Mouse (Mus musculus): Measurements from ENCODE around the gene Msrb3. TPM values are rescaled to one million over a fixed set of nuclear protein-coding genes. Genes with fewer than 3 reads are reported as not detected.
"Not testable (repeated sequence)": the region's sequence is repeated elsewhere in the genome, so short reads cannot be mapped to it uniquely, and the experiment has no call there.

The Msrb3 gene
- polyA plus RNA-seq, 1 experiment from 2014 or later, result 41.0 TPM

GRCm38 (mm10) chr10:120760679-120761078, 138.2 kb downstream of the Msrb3 start:
- 26% methylated on average over 12 of the region's 12 CpGs for WGBS
- no peak for ATAC-seq (ENCODE audit: insufficient number of reproducible peaks, insufficient read depth, low FRiP score, low read depth)
- Histone ChIP-seq H3K9me3 (ENCODE audit: control insufficient read depth, low read length) (no peaks in the 10 kb centered on the region), H3K36me3 (ENCODE audit: control insufficient read depth, insufficient read depth, low read length) (no peaks in the 10 kb centered on the region), H3K27me3 (ENCODE audit: control insufficient read depth, insufficient read depth, low read length) (no peaks in the 10 kb centered on the region), H3K4me1 (ENCODE audit: control insufficient read depth in 2 of 2, insufficient read depth in 2 of 2, low read length in 2 of 2) (peaks cover 19 to 21% of the 10 kb centered on the region in 2 experiments), H3K4me2 (ENCODE audit: low read length) (peak overlapping the region; percentile 60), H3K27ac (replicated peaks in 1 of 2; ENCODE audit: control insufficient read depth in 1 of 2, insufficient read depth in 1 of 2, low read depth in 2 of 2, low read length in 2 of 2) (peak overlapping the region in 1 of 2 experiments; percentile 53; a peak in 2 of 4 replicates), H3K4me3 (ENCODE audit: control insufficient read depth in 1 of 2, insufficient read depth in 1 of 2, low read depth in 1 of 2, low read length in 2 of 2) (peak overlapping the region; percentile 18 to 32), H3K9ac (ENCODE audit: low read length) (peak overlapping the region; percentile 46; the same call in 1 of the 2 replicates)

GRCm38 (mm10) chr10:120759883-120760282, 139.0 kb downstream of the Msrb3 start:
- Histone ChIP-seq H3K4me1 (ENCODE audit: control insufficient read depth in 2 of 2, insufficient read depth in 2 of 2, low read length in 2 of 2) (peaks cover 19 to 21% of the 10 kb centered on the region in 2 experiments), H3K4me2 (ENCODE audit: low read length) (no peak overlapping the region), H3K9ac (ENCODE audit: low read length) (no peak overlapping the region), H3K27ac (replicated peaks in 1 of 2; ENCODE audit: control insufficient read depth in 1 of 2, insufficient read depth in 1 of 2, low read depth in 2 of 2, low read length in 2 of 2) (peak overlapping the region in 1 of 2 experiments; percentile 2; a peak in 1 of 4 replicates), H3K27me3 (ENCODE audit: control insufficient read depth, insufficient read depth, low read length) (no peaks in the 10 kb centered on the region), H3K4me3 (ENCODE audit: control insufficient read depth in 1 of 2, insufficient read depth in 1 of 2, low read depth in 1 of 2, low read length in 2 of 2) (no peak overlapping the region), H3K9me3 (ENCODE audit: control insufficient read depth, low read length) (no peaks in the 10 kb centered on the region), H3K36me3 (ENCODE audit: control insufficient read depth, insufficient read depth, low read length) (no peaks in the 10 kb centered on the region)
- ATAC-seq (ENCODE audit: insufficient number of reproducible peaks, insufficient read depth, low FRiP score, low read depth), result no peak
- WGBS, result 88% methylated on average over 6 of the region's 6 CpGs

DNA sequence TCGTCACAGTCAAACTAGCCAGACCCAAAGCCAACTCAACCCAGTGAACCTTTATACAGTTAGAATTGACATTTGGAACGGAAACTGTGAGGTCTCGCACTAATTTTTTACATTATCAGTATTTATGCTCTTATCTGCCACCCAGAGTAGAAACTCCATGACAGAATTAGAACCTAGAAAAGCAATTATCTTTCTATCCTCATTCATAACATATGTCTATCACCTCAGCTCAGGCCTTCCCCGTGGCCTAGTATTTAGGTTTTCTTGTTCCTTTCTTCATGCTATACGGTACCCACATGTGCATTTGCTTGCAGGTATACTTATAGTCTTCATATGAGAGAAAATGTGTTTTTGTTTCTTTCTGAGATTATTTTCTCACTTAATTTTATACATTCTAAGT, 146.4 kb downstream of the Msrb3 start:
- H3K36me3 ChIP-seq (ENCODE audit: control insufficient read depth, insufficient read depth, low read length), result no peaks in the 10 kb centered on the region
- peaks cover 10 to 12% of the 10 kb centered on the region in 2 experiments for H3K4me1 ChIP-seq (ENCODE audit: control insufficient read depth in 2 of 2, insufficient read depth in 2 of 2, low read length in 2 of 2)
- H3K4me2 ChIP-seq (ENCODE audit: low read length), result no peak overlapping the region
- WGBS, result 62% methylated on average over 5 of the region's 5 CpGs
- no peaks in the 10 kb centered on the region for H3K9me3 ChIP-seq (ENCODE audit: control insufficient read depth, low read length)
- no peaks in the 10 kb centered on the region for H3K27me3 ChIP-seq (ENCODE audit: control insufficient read depth, insufficient read depth, low read length)
- H3K4me3 ChIP-seq (ENCODE audit: control insufficient read depth in 1 of 2, insufficient read depth in 1 of 2, low read depth in 1 of 2, low read length in 2 of 2), result no peak overlapping the region
- no peak for ATAC-seq (ENCODE audit: insufficient number of reproducible peaks, insufficient read depth, low FRiP score, low read depth)
- H3K27ac ChIP-seq (replicated peaks in 1 of 2; ENCODE audit: control insufficient read depth in 1 of 2, insufficient read depth in 1 of 2, low read depth in 2 of 2, low read length in 2 of 2), result peak overlapping the region in 1 of 2 experiments; percentile 92; a peak in 2 of 4 replicates
- no peak overlapping the region for H3K9ac ChIP-seq (ENCODE audit: low read length)

DNA sequence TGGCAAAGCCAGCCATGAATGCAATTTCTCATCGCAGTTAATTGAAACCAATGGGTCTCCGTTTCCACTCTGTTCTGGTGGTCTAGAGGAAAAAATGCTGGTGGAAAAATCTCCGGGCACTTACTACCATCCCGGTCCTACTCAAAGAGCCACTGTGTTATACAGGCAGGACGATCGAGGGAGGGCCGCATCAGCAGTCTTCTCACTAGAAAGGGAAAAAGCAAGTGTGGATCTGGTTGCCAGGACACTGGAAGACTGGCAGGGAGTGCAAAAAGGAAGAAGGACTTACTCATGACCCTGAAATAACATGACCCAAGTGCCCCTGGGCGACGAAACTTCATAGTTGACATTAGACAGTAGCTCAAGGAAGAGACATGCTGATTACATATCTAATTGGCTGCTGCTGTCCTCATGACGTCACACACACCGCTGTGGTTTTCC, 147.1 kb downstream of the Msrb3 start:
- peak overlapping the region; percentile 47 for H3K4me2 ChIP-seq (ENCODE audit: low read length)
- peak; percentile 85 for ATAC-seq (ENCODE audit: insufficient number of reproducible peaks, insufficient read depth, low FRiP score, low read depth)
- H3K9me3 ChIP-seq (ENCODE audit: control insufficient read depth, low read length), result no peaks in the 10 kb centered on the region
- 22% methylated on average over 11 of the region's 11 CpGs for WGBS
- H3K9ac ChIP-seq (ENCODE audit: low read length), result peak overlapping the region; percentile 14; the same call in 1 of the 2 replicates
- no peak overlapping the region for H3K4me3 ChIP-seq (ENCODE audit: control insufficient read depth in 1 of 2, insufficient read depth in 1 of 2, low read depth in 1 of 2, low read length in 2 of 2)
- H3K27ac ChIP-seq (replicated peaks in 1 of 2; ENCODE audit: control insufficient read depth in 1 of 2, insufficient read depth in 1 of 2, low read depth in 2 of 2, low read length in 2 of 2), result peak overlapping the region; percentile 90 to 92
- H3K36me3 ChIP-seq (ENCODE audit: control insufficient read depth, insufficient read depth, low read length), result no peaks in the 10 kb centered on the region
- peaks cover 10 to 12% of the 10 kb centered on the region in 2 experiments for H3K4me1 ChIP-seq (ENCODE audit: control insufficient read depth in 2 of 2, insufficient read depth in 2 of 2, low read length in 2 of 2)
- H3K27me3 ChIP-seq (ENCODE audit: control insufficient read depth, insufficient read depth, low read length), result no peaks in the 10 kb centered on the region

DNA sequence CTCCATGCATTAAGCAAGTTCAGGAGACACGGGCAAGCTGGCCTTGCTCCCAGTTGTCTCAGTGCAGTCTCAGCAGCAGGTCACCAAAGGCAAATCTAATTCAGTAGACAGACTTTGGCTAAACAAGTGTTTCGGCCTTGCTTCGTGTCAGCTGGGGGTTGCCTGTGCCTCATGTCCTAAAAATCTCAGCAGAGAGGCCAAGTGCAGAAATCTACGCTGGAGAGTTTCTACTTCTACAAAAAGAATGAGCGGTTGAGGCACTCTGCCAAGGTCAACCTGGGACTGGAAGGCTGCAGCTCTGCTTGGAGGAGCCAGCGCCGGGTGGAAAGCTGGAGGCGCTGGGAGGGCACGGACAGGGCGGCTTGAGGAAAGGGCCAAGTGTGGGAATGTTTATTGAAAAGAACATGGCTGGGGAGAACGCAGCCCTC, 147.6 kb downstream of the Msrb3 start:
- H3K4me2 ChIP-seq (ENCODE audit: low read length), result peak overlapping the region; percentile 47
- peaks cover 10 to 12% of the 10 kb centered on the region in 2 experiments for H3K4me1 ChIP-seq (ENCODE audit: control insufficient read depth in 2 of 2, insufficient read depth in 2 of 2, low read length in 2 of 2)
- WGBS, result 7% methylated on average over 11 of the region's 11 CpGs
- H3K4me3 ChIP-seq (ENCODE audit: control insufficient read depth in 1 of 2, insufficient read depth in 1 of 2, low read depth in 1 of 2, low read length in 2 of 2), result no peak overlapping the region
- H3K27me3 ChIP-seq (ENCODE audit: control insufficient read depth, insufficient read depth, low read length), result no peaks in the 10 kb centered on the region
- H3K9ac ChIP-seq (ENCODE audit: low read length), result peak overlapping the region; percentile 14; the same call in 1 of the 2 replicates
- ATAC-seq (ENCODE audit: insufficient number of reproducible peaks, insufficient read depth, low FRiP score, low read depth), result peak; percentile 74; the same call in 1 of the 2 replicates
- H3K27ac ChIP-seq (replicated peaks in 1 of 2; ENCODE audit: control insufficient read depth in 1 of 2, insufficient read depth in 1 of 2, low read depth in 2 of 2, low read length in 2 of 2), result peak overlapping the region; percentile 90 to 92
- H3K9me3 ChIP-seq (ENCODE audit: control insufficient read depth, low read length), result no peaks in the 10 kb centered on the region
- H3K36me3 ChIP-seq (ENCODE audit: control insufficient read depth, insufficient read depth, low read length), result no peaks in the 10 kb centered on the region

GRCm38 (mm10) chr10:120749556-120749955, 149.3 kb downstream of the Msrb3 start:
- not testable (repeated sequence) for H3K4me3 ChIP-seq (ENCODE audit: control insufficient read depth in 1 of 2, insufficient read depth in 1 of 2, low read depth in 1 of 2, low read length in 2 of 2); H3K4me2 ChIP-seq (ENCODE audit: low read length); ATAC-seq (ENCODE audit: insufficient number of reproducible peaks, insufficient read depth, low FRiP score, low read depth); H3K27ac ChIP-seq (replicated peaks in 1 of 2; ENCODE audit: control insufficient read depth in 1 of 2, insufficient read depth in 1 of 2, low read depth in 2 of 2, low read length in 2 of 2); H3K36me3 ChIP-seq (ENCODE audit: control insufficient read depth, insufficient read depth, low read length); H3K27me3 ChIP-seq (ENCODE audit: control insufficient read depth, insufficient read depth, low read length); H3K9me3 ChIP-seq (ENCODE audit: control insufficient read depth, low read length); H3K9ac ChIP-seq (ENCODE audit: low read length)
- H3K4me1 ChIP-seq (ENCODE audit: control insufficient read depth in 2 of 2, insufficient read depth in 2 of 2, low read length in 2 of 2), result peaks cover 17% of the 10 kb centered on the region in 2 experiments
- WGBS, result 91% methylated on average over 5 of the region's 5 CpGs

DNA sequence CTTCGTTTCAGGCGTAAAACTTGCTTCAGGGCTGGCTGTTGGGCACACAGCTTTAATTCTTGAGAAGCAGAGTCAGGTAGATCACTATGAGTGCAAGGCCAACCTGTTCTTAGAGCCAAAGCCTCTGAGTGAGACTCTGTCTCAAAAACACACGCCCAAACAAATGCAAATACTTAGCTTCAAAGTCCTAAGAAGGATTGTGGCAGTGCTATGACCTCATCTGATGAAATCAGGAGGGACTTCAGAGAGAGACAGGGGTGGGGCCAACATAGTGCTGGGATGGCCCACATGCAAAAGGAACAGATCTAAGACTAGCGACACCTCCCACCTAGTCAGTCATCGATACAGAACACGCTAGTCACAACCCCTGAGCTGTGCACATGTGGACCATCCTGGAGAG, 150.7 kb downstream of the Msrb3 start:
- no peak overlapping the region for H3K4me2 ChIP-seq (ENCODE audit: low read length)
- H3K36me3 ChIP-seq (ENCODE audit: control insufficient read depth, insufficient read depth, low read length), result no peaks in the 10 kb centered on the region
- 88% methylated on average over 6 of the region's 6 CpGs for WGBS
- no peak overlapping the region for H3K4me3 ChIP-seq (ENCODE audit: control insufficient read depth in 1 of 2, insufficient read depth in 1 of 2, low read depth in 1 of 2, low read length in 2 of 2)
- no peaks in the 10 kb centered on the region for H3K9me3 ChIP-seq (ENCODE audit: control insufficient read depth, low read length)
- no peak overlapping the region for H3K27ac ChIP-seq (replicated peaks in 1 of 2; ENCODE audit: control insufficient read depth in 1 of 2, insufficient read depth in 1 of 2, low read depth in 2 of 2, low read length in 2 of 2)
- no peaks in the 10 kb centered on the region for H3K27me3 ChIP-seq (ENCODE audit: control insufficient read depth, insufficient read depth, low read length)
- peaks cover 19 to 21% of the 10 kb centered on the region in 2 experiments for H3K4me1 ChIP-seq (ENCODE audit: control insufficient read depth in 2 of 2, insufficient read depth in 2 of 2, low read length in 2 of 2)
- ATAC-seq (ENCODE audit: insufficient number of reproducible peaks, insufficient read depth, low FRiP score, low read depth), result no peak
- no peak overlapping the region for H3K9ac ChIP-seq (ENCODE audit: low read length)
